Mouse (Mus musculus): ENCODE results near the gene Gpr146.

DNA sequence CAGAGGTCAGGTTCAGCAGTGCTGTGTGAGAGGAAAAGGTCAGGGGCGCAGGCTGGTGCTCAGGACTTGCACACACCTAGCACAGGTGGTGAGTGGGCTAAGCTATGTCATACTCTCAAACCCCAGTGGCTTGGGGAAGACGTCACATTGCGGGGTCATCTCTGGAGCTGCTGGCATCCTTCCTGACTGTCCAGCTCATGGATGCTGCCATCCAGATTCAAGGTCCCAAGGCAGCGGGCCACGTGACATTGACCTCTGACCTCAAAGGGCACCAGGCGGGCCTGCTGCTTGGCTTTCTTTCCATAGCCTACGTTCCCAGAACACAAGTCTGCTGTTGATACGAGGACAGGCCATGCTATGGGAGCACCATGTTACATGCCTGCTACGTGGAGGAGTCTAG lies 49.5 kb downstream of the Gpr146 start:
- no peak for TF ChIP-seq CTCF (IDR thresholded peaks at IDR 0.05; ENCODE audit: low read depth, low read length)
- TF ChIP-seq POLR2A (IDR thresholded peaks at IDR 0.05; ENCODE audit: insufficient read depth, low read length) = no peak
- no peak for TF ChIP-seq EP300 (IDR thresholded peaks at IDR 0.05; ENCODE audit: insufficient read depth, low read depth, low read length)

Measured in ES-Bruce4 (cell line).